Mouse (Mus musculus) common myeloid progenitor, adult 5-6 weeks (primary cell): ENCODE data around the gene Lpar3. TPM values are rescaled to one million over a fixed set of nuclear protein-coding genes. Genes with fewer than 3 reads are reported as not detected.
A peak's percentile ranks its signal among the peaks of the same experiment; 100 is the strongest.

ENCODE experiments used
- ATAC-seq: replicated peaks from 2 replicates; pipeline ENCODE4 v1.8.0; 2016; ENCODE audit warnings: low read depth, mild to moderate bottlenecking, moderate TSS enrichment, inconsistent platforms; ENCODE audit not compliant: poor library complexity, severe bottlenecking
- total RNA-seq: library from RNA; stranded (forward); fragments of 200-1000, 187-1606 nt; gene quantifications from 2 replicates; pipeline ENCODE4 v1.2.3, GENCODE M21; 2017

The Lpar3 gene
- total RNA-seq, 1 experiment from 2014 or later: not detected

DNA sequence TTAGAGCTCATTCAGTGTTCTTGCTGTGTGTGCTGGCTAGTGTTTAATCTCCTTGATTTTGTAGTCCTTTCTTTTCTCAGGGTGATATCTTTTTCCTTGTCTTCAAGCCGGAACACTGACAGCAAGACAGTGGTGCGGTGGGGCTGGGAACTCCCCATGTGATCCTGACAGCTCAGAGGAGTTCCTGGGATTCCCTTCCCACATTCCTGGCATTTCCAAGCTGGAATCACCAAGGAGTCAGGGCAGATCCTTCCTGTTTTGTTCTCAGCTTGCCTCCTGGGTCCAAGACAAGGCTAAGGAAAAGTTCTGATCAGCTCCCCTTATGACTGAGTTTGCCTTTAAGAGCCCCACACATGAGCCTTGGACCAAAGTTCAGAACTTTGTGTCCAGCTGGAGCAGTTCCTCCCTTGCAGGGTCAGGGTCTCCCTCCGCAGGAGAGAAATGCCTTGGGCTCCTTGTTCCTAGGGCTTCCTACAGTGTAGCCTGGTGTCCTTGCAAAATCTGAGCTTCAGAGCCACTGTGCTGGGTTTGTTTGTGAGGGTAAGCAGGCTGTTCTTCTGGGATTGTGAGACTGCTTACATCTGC is 33.1 kb downstream of the Lpar3 start:
- ATAC-seq: no peak

DNA sequence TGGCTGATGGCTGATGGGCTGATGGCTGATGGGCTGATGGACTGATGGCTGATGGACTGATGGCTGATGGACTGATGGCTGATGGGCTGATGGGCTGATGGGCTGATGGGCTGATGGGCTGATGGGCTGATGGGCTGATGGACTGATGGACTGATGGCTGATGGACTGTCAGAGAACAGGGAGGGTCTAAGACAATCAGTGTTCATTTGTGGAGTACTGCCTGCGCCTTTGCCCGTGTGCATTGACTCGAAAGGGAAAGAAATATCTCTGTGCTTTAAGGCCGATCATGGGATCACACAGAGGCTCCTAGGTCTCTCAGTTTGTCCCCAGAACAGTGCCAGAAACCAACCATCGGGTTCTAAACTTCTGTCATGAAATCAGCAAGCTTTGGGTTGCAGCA is 34.4 kb downstream of the Lpar3 start:
- ATAC-seq: no peak

DNA sequence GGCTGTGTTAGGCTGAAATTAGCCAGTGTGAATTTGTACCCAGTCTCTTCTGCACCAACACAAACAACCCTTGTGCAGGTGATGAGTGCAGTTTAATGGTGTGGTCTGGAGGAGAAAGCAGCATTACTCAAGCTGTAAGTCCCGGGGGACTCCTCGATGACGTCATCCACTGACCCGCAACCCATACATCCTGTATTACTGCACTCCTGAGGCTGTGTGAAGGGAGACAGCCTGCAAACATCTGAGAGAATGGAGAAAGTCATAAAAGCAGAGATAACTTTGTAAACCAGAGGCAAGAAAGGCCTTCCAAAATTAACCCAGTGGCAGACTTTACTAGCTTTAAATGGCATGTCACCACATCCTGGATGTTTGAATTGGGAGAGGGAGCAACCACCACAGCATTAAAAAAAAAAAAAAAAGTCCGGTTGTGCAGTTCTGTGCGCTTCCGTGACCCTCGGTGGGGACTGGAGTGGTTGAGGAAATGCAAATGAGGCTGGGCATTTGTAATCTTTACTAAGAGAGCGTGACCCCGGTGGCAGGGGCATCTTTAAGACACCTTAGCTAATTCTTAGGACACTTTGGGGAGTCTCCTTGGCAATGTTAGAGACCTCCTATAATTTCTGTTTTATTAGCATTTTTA is 36.8 kb downstream of the Lpar3 start:
- ATAC-seq: peak; percentile 75

- ATAC-seq: no peak
Measured at GRCm38 (mm10) chr3:146260203-146260602, 39.4 kb downstream of the Lpar3 start.

- no peak for ATAC-seq
Measured at GRCm38 (mm10) chr3:146260845-146261244, 40.1 kb downstream of the Lpar3 start.

GRCm38 (mm10) chr3:146262536-146262935 is 41.8 kb downstream of the Lpar3 start:
- no peak for ATAC-seq

DNA sequence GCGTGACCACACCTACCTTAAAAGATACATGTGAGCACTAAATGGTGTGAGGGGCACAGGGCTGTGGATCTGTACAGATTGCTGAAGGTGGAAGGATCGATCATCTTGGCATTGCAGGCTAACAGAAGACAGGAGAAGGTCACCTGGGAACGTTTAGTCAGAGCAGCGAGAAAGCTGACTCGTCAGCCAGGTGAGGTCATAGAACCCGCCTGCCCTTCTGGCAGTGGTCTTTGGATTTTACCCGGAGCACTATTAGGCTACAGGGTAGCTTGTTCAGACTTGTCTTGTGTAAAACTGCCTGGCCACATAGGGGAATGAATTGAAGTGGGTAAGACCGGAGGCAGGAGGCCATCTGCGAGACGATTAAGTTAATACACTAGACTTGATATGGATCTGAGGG is 43.4 kb downstream of the Lpar3 start:
- no peak for ATAC-seq

GRCm38 (mm10) chr3:146265545-146266130 is 44.9 kb downstream of the Lpar3 start:
- ATAC-seq: no peak

GRCm38 (mm10) chr3:146268024-146268801 is 47.5 kb downstream of the Lpar3 start:
- no peak for ATAC-seq

DNA sequence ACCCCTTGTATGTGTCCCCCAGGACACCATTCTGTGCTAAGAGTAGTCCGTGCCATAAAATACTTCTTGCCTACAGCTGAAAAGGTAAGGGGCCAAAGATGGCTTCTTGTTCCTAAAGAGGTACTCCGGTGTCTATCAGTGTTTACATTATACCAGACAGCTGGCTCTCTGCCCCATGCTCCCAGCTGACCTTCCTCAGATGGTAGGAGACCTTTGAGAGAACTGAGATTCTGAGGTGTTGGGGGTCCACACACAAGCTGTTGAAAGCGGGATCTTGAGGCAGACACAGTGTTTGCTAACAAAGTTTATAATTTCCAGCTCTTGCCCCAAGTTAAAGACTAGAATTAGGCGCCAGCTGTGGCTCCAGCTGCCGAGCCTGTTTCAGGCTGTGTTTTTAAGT is 53.7 kb downstream of the Lpar3 start:
- ATAC-seq: no peak

- peak; percentile 75 for ATAC-seq
Measured at GRCm38 (mm10) chr3:146275360-146276025, 54.7 kb downstream of the Lpar3 start.

DNA sequence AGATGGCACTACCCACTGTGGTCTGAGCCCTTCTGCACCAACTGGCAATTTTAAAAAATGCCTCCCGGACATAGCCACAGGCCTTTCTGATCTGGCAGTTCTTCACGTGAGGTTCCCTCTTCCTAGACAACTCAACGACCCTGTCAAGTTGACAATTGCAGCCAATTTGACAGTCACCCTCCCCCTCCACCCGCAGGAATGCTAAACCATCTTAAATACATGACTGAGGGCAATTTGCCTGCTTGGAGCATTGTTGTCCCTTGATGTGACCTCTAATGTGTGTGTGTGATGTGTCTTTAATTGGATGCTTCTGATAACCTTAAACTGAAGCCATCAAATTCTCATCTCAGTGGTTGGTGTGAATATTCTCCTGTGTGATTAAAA is 55.3 kb downstream of the Lpar3 start:
- ATAC-seq: no peak

GRCm38 (mm10) chr3:146276991-146277390 is 56.2 kb downstream of the Lpar3 start:
- ATAC-seq: no peak

DNA sequence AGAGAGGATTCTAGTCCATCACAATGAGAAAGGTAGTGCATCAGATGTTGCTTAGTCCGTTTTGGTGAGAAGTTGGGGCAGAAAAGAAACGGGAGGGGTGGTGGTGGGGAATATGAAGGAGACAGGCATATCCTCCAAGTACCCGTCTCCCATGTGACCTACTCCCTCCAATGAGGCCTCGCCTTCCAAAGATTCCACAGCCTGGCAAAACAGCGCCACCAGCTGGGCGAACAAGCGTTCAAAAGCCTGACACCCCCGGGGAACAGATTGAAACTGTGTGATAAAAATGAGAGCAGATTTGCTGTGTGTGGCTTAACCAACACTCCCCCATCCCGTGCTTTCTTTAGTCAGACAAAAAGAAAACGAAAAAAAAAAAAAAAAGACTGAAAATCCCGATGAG is 56.7 kb downstream of the Lpar3 start:
- peak; percentile 42; the same call in 1 of the 2 replicates for ATAC-seq

- ATAC-seq: no peak
Measured at GRCm38 (mm10) chr3:146278195-146279140, 57.7 kb downstream of the Lpar3 start.

DNA sequence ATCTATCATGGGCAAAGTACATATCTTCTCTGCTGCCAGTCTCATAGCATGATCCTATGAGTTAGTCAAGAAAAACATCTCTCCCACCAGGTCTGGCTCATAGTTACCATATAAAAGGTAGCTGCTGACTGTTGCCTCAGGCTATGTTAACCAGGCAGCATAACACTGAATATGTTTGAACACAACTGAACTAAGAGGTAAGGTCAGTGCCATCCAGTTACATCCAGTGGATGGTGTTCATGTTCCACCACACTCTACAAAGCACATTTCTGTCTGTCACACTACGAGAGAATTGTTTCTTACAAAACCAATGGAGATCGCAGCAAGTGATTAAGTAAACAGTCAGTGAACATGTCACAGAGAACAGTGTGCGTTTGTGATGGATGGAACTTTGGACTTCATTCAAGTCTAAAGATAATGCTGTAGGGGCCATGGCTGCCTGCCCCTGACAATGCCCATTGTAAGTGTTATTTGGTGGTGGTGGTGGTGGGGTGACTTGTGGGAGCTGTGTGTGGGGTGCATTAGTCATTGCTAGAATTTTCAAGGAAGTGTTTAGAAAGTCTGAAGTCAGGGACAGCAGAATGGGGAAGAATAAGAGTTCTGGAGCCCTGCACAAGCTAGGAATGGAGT is 63.1 kb downstream of the Lpar3 start:
- ATAC-seq: no peak

GRCm38 (mm10) chr3:146286118-146286517 is 65.4 kb downstream of the Lpar3 start:
- no peak for ATAC-seq

GRCm38 (mm10) chr3:146291928-146292327 is 71.2 kb downstream of the Lpar3 start:
- no peak for ATAC-seq

GRCm38 (mm10) chr3:146292515-146292914 is 71.8 kb downstream of the Lpar3 start:
- ATAC-seq: no peak
